Mouse (Mus musculus) hematopoietic stem cell, adult 5-6 weeks (primary cell): ENCODE measurements around the gene Gstm4. TPM values are rescaled to one million over a fixed set of nuclear protein-coding genes. Genes with fewer than 3 reads are reported as not detected.
"Not testable (repeated sequence)": the region's sequence is repeated elsewhere in the genome, so short reads cannot be mapped to it uniquely, and the experiment has no call there.

Experiments used
- ATAC-seq, 2 experiments: fragments of 125-278 bp in 1 of 2; replicated peaks in 1 of 2; 2 replicates each; pipeline ENCODE4 v1.8.0; 2016 to 2017; ENCODE audit warnings: inconsistent platforms in 2 of 2, mild to moderate bottlenecking in 2 of 2, moderate number of reproducible peaks in 2 of 2, low read depth in 1 of 2, moderate TSS enrichment in 1 of 2; ENCODE audit not compliant: low FRiP score in 2 of 2, poor library complexity in 2 of 2, severe bottlenecking in 2 of 2, insufficient read depth in 1 of 2, low TSS enrichment in 1 of 2
- total RNA-seq: library from RNA; stranded (forward); fragments of 172-1452, 232-1000 nt; gene quantifications from 2 replicates; pipeline ENCODE4 v1.2.3, GENCODE M21; 2017

Gstm4 gene
- total RNA-seq, 1 experiment from 2014 or later: 13.1 TPM

GRCm38 (mm10) chr3:107995974-107996373, 48.7 kb downstream of the Gstm4 start:
- not testable (repeated sequence) for ATAC-seq

Other genes starting within 250 kb of the Gstm4 start
- not detected in 2 replicates for gene Eps8l3, start 167.7 kb downstream of the Gstm4 start, total RNA-seq
- gene Gstm5, start 149.1 kb downstream of the Gstm4 start, total RNA-seq: 34.2 and 42.6 TPM in 2 replicates
- 8.3 and 11.8 TPM in 2 replicates for gene Gstm7, start 113.1 kb downstream of the Gstm4 start, total RNA-seq
- not detected in 2 replicates for gene Gstm6, start 101.1 kb downstream of the Gstm4 start, total RNA-seq
- gene Gstm3, start 75.6 kb downstream of the Gstm4 start, total RNA-seq: not detected in 2 replicates
- gene Gstm2, start 58.4 kb downstream of the Gstm4 start, total RNA-seq: 1.7 and 2.8 TPM in 2 replicates
- 104 and 128 TPM in 2 replicates for gene Gstm1, start 26.9 kb downstream of the Gstm4 start, total RNA-seq
- gene Ampd2, start 41.8 kb upstream of the Gstm4 start, total RNA-seq: 45.3 and 46.7 TPM in 2 replicates
- gene Gnat2, start 47.9 kb upstream of the Gstm4 start, total RNA-seq: 3.8 and 4.4 TPM in 2 replicates
- gene Gnai3, start 101.3 kb upstream of the Gstm4 start, total RNA-seq: 140 and 171 TPM in 2 replicates
- gene Gpr61, start 110.0 kb upstream of the Gstm4 start, total RNA-seq: not detected in 2 replicates
- 3.2 and 5.8 TPM in 2 replicates for gene Amigo1, start 141.4 kb upstream of the Gstm4 start, total RNA-seq
- 7.7 and 9.5 TPM in 2 replicates for gene Cyb561d1, start 156.3 kb upstream of the Gstm4 start, total RNA-seq
- gene Atxn7l2, start 166.0 kb upstream of the Gstm4 start, total RNA-seq: 4.2 and 4.6 TPM in 2 replicates
- not detected in 2 replicates for gene Sypl2, start 181.8 kb upstream of the Gstm4 start, total RNA-seq
- 194 and 263 TPM in 2 replicates for gene Psma5, start 212.0 kb upstream of the Gstm4 start, total RNA-seq
- 26.6 and 37.3 TPM in 2 replicates for gene Sort1, start 239.2 kb upstream of the Gstm4 start, total RNA-seq